Mouse (Mus musculus) MEL (cell line): ENCODE measurements around the gene Arhgdia. TPM values are rescaled to one million over a fixed set of nuclear protein-coding genes. Genes with fewer than 3 reads are reported as not detected.
A peak's percentile ranks its signal among the peaks of the same experiment; 100 is the strongest.

Experiments used
- DNase-seq: peaks from one replicate; pipeline ENCODE4 v3.0.0; 2011; ENCODE audit warnings: low read depth, low spot score
- H3K27ac ChIP-seq: 2 replicates; pipeline ENCODE4 v1.5.1; 2012; ENCODE audit warnings: low read depth, mild to moderate bottlenecking, control low read depth, low read length, moderate library complexity; ENCODE audit not compliant: control insufficient read depth
- H3K27me3 ChIP-seq, 2 experiments: fragments of 150-350 bp in 1 of 2; sonication (generic) in 1 of 2; 2 replicates each; pipeline ENCODE4 v1.6.1; 2012; ENCODE audit warnings: low read length in 2 of 2, mild to moderate bottlenecking in 2 of 2, improper control_type of control experiment in 1 of 2, moderate library complexity in 1 of 2; ENCODE audit not compliant: insufficient read depth in 2 of 2, control insufficient read depth in 1 of 2
- H3K36me3 ChIP-seq, 2 experiments: 2 replicates each; pipeline ENCODE4 v1.6.1; 2012 to 2014; ENCODE audit warnings: low read length in 2 of 2, improper control_type of control experiment in 1 of 2, inconsistent platforms in 1 of 2, mild to moderate bottlenecking in 1 of 2; ENCODE audit not compliant: insufficient read depth in 2 of 2, control insufficient read depth in 1 of 2
- H3K4me1 ChIP-seq, 2 experiments: fragments of 150-350 bp in 1 of 2; sonication (generic) in 1 of 2; 2 replicates each; pipeline ENCODE4 v1.6.1; 2012; ENCODE audit warnings: low read length in 2 of 2, improper control_type of control experiment in 1 of 2, mild to moderate bottlenecking in 1 of 2; ENCODE audit not compliant: insufficient read depth in 2 of 2, control insufficient read depth in 1 of 2
- H3K4me3 ChIP-seq, 2 experiments: fragments of 150-350 bp in 1 of 2; sonication (generic) in 1 of 2; 2 replicates each; pipeline ENCODE4 v1.5.1; 2012; ENCODE audit warnings: low read depth in 2 of 2, low read length in 2 of 2, mild to moderate bottlenecking in 2 of 2, moderate library complexity in 2 of 2, control low read depth in 1 of 2, improper control_type of control experiment in 1 of 2; ENCODE audit not compliant: control insufficient read depth in 1 of 2, insufficient read depth in 1 of 2
- H3K79me2 ChIP-seq: 2 replicates; pipeline ENCODE4 v1.6.1; 2012; ENCODE audit warnings: mild to moderate bottlenecking, low read length, moderate library complexity; ENCODE audit not compliant: control insufficient read depth, poor library complexity, insufficient read depth
- H3K9ac ChIP-seq: 2 replicates; pipeline ENCODE4 v1.6.1; 2012; ENCODE audit warnings: low read depth, mild to moderate bottlenecking, control low read depth, low read length, moderate library complexity; ENCODE audit not compliant: control insufficient read depth, poor library complexity, severe bottlenecking
- H3K9me3 ChIP-seq: fragments of 150-350 bp; sonication (generic); replicated peaks from 2 replicates; pipeline ENCODE4 v1.6.1; 2012; ENCODE audit warnings: mild to moderate bottlenecking, low read length, improper control_type of control experiment, moderate library complexity; ENCODE audit not compliant: insufficient read depth
- BHLHE40 ChIP-seq: IDR thresholded peaks from 2 replicates; pipeline ENCODE4 v1.6.1; 2012; ENCODE audit warnings: low read depth, mild to moderate bottlenecking, inconsistent platforms, low read length, improper control_type of control experiment, borderline replicate concordance
- CHD1 ChIP-seq: IDR thresholded peaks from 2 replicates; pipeline ENCODE4 v1.6.1; 2012; ENCODE audit warnings: low read depth, mild to moderate bottlenecking, inconsistent platforms, low read length, improper control_type of control experiment
- ELF1 ChIP-seq: IDR thresholded peaks from 2 replicates; pipeline ENCODE4 v1.6.1; 2014; ENCODE audit warnings: low read depth, mild to moderate bottlenecking, inconsistent platforms, low read length, improper control_type of control experiment, moderate library complexity
- GABPA ChIP-seq: IDR thresholded peaks from 2 replicates; pipeline ENCODE4 v1.6.1; 2012; ENCODE audit warnings: low read depth, mild to moderate bottlenecking, inconsistent platforms, low read length, improper control_type of control experiment, moderate library complexity
- JUND ChIP-seq: IDR thresholded peaks from 2 replicates; pipeline ENCODE4 v1.6.1; 2011; ENCODE audit warnings: low read depth, mild to moderate bottlenecking, improper control_type of control experiment, low read length
- MYB ChIP-seq: IDR thresholded peaks from 2 replicates; pipeline ENCODE4 v1.6.1; 2011; ENCODE audit warnings: mild to moderate bottlenecking, low read depth, low read length, improper control_type of control experiment
- NRF1 ChIP-seq: IDR thresholded peaks from 2 replicates; pipeline ENCODE4 v1.6.1; 2014; ENCODE audit warnings: low read depth, mild to moderate bottlenecking, inconsistent platforms, low read length, improper control_type of control experiment, moderate library complexity; ENCODE audit not compliant: poor library complexity, insufficient read depth, severe bottlenecking
- POLR2AphosphoS2 ChIP-seq: IDR thresholded peaks from 2 replicates; pipeline ENCODE4 v1.6.1; 2011; ENCODE audit warnings: low read length, improper control_type of control experiment
- RAD21 ChIP-seq: IDR thresholded peaks from 2 replicates; pipeline ENCODE4 v1.6.1; 2011; ENCODE audit warnings: mild to moderate bottlenecking, low read depth, low read length, improper control_type of control experiment
- RCOR1 ChIP-seq: IDR thresholded peaks from 2 replicates; pipeline ENCODE4 v1.6.1; 2012; ENCODE audit warnings: low read depth, mild to moderate bottlenecking, inconsistent platforms, low read length, improper control_type of control experiment
- SMC3 ChIP-seq: IDR thresholded peaks from 2 replicates; pipeline ENCODE4 v1.6.1; 2011; ENCODE audit warnings: low read depth, low read length, improper control_type of control experiment
- TBP ChIP-seq: IDR thresholded peaks from 2 replicates; pipeline ENCODE4 v1.8.0; 2011; ENCODE audit warnings: low read depth, low read length, improper control_type of control experiment
- USF1 ChIP-seq: IDR thresholded peaks from 2 replicates; pipeline ENCODE4 v1.6.1; 2014; ENCODE audit warnings: low read depth, mild to moderate bottlenecking, inconsistent platforms, low read length, improper control_type of control experiment, moderate library complexity
- ZKSCAN1 ChIP-seq: IDR thresholded peaks from 2 replicates; pipeline ENCODE4 v1.6.1; 2012; ENCODE audit warnings: low read depth, mild to moderate bottlenecking, inconsistent platforms, low read length, improper control_type of control experiment, moderate library complexity
- ZNF384 ChIP-seq: IDR thresholded peaks from 2 replicates; pipeline ENCODE4 v1.6.1; 2012; ENCODE audit warnings: low read depth, mild to moderate bottlenecking, inconsistent platforms, low read length, improper control_type of control experiment
- polyA plus RNA-seq, 2 experiments: library from polyadenylated mRNA; stranded (reverse) in 1 of 2; unstranded in 1 of 2; fragments of >175 nt in 1 of 2; fragments of >200 nt in 1 of 2; gene quantifications; 2 replicates each; pipeline versions ENCODE4 v1.2.1 to v1.2.4; 2012; ENCODE audit warnings: low replicate concordance in 2 of 2, low read depth in 1 of 2; ENCODE audit not compliant: insufficient read length in 2 of 2, insufficient read depth in 1 of 2, missing spikeins in 1 of 2
- total RNA-seq: library from RNA; depleted of rRNA; stranded (reverse); fragments of 300-350 nt; gene quantifications from 2 replicates; pipeline ENCODE4 v1.2.3, GENCODE M21; 2012

Arhgdia gene
- total and polyA plus RNA-seq, 3 experiments = 364 to 821 (median 601) TPM

DNA sequence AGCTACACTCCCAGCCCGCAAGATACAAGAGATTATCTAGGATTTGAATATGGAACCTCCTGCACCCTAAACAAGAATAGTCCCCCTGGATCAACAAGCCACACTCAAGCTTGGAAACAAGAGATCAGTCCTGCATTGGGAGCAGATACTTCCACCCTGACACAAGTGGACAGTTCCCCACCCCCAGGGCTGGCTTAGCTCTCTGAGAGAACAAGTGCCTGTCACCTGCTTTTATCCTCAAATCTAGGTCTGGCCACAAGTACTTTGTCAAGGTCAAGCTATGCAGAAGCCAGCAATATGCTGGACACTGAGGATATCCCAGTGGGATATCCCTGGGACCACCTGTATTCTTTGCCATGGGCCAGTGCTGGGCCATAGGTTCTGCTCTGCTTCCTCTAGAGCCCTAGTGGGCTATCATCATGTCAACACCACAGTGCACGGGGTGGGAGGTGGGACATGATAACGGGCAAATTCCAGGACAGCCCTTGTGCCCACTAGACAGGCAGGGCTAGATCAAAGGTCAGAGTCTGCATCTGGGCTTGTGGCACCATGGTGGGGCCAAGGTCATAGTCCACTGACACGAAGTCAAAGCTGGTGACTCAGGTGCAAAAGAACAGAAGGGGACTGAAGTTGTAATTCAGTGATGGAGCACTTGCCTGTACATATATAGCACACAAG lies 35.3 kb upstream of the Arhgdia start:
- H3K27me3 ChIP-seq = no peaks in the 10 kb centered on the region
- H3K27ac ChIP-seq = peak overlapping the region; percentile 57
- TF ChIP-seq CHD1 (0 out of 2 replicates have a peak, but pooled peaks have one; percentile 19), ZNF384 (no peak)
- H3K36me3 ChIP-seq = peaks cover 4 to 8% of the 10 kb centered on the region in 2 experiments
- H3K4me3 ChIP-seq = peak overlapping the region; percentile 88 to 93
- H3K4me1 ChIP-seq = peaks cover 0 to 10% of the 10 kb centered on the region in 2 experiments; a peak in 3 of 4 replicates
- H3K79me2 ChIP-seq = peaks cover 23% of the 10 kb centered on the region
- DNase-seq = peak; percentile 32
- peak overlapping the region; percentile 90 for H3K9ac ChIP-seq
- no peaks in the 10 kb centered on the region for H3K9me3 ChIP-seq

DNA sequence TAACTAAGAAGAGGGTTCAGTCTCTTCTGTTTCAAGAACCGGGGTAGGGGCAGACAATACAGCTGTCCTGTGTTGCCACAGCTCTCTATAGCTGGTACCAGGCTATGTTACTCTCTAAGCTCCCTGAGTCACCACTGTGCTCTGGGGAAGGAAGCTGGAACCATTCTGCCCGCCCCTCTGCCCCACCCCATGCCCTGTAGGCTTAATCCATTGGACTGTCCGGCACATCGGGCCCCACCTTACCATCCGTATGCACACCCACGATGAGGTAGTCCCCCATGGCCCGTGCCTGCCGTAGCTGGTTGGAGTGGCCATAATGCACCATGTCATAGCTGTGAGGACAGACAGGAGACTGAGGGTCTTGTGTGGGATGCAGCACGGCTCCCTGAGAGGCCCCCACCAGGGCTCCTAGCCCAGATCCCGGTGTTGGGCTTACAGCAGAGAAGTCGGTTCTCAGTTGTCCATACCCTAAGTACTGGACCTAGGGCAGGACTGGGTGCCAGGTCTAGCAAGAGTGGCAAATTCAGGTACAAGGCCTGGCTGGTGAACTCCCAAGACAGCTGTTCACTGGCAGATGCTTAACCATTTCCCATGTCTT lies 34.3 kb upstream of the Arhgdia start:
- H3K4me3 ChIP-seq = no peak overlapping the region
- H3K36me3 ChIP-seq = peaks cover 4 to 8% of the 10 kb centered on the region in 2 experiments
- peaks cover 23% of the 10 kb centered on the region for H3K79me2 ChIP-seq
- no peak overlapping the region for H3K27ac ChIP-seq
- H3K9ac ChIP-seq = no peak overlapping the region
- no peak for TF ChIP-seq USF1
- no peak for TF ChIP-seq NRF1
- TF ChIP-seq MYB = no peak
- TF ChIP-seq RCOR1 = no peak
- no peak for TF ChIP-seq JUND
- no peak for TF ChIP-seq POLR2AphosphoS2
- no peak for TF ChIP-seq TBP
- DNase-seq = no peak
- H3K4me1 ChIP-seq = peaks cover 0 to 10% of the 10 kb centered on the region in 2 experiments; a peak in 3 of 4 replicates
- no peaks in the 10 kb centered on the region for H3K27me3 ChIP-seq
- H3K9me3 ChIP-seq = no peaks in the 10 kb centered on the region

DNA sequence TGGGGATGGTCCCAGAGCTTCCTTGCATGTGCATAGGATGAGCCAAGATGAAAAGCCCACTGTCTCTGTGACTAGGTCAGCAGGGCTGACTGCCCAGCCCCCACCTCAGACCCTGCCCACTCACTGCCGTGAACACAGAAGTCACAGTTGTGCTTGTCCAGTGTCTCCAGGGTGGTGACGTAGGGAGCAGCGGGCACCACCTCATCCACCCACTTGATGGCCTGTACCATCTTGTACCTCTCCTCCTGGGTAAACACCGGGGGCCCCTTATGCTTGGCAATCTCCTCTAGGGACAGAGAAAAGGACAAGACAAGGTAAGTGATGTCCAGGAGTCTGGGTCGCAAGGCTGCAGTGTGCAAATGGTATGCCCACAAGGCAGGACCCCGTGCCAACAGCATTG lies 33.7 kb upstream of the Arhgdia start:
- peaks cover 0 to 10% of the 10 kb centered on the region in 2 experiments; a peak in 3 of 4 replicates for H3K4me1 ChIP-seq
- no peak for DNase-seq
- no peaks in the 10 kb centered on the region for H3K9me3 ChIP-seq
- peaks cover 23% of the 10 kb centered on the region for H3K79me2 ChIP-seq
- H3K27me3 ChIP-seq = no peaks in the 10 kb centered on the region
- no peak overlapping the region for H3K9ac ChIP-seq
- no peak for TF ChIP-seq ZKSCAN1
- TF ChIP-seq BHLHE40 = no peak
- TF ChIP-seq NRF1 = no peak
- TF ChIP-seq TBP = no peak
- TF ChIP-seq ELF1 = no peak
- TF ChIP-seq RAD21 = no peak
- TF ChIP-seq GABPA = no peak
- TF ChIP-seq SMC3 = no peak
- H3K36me3 ChIP-seq = peaks cover 4 to 8% of the 10 kb centered on the region in 2 experiments
- no peak overlapping the region for H3K27ac ChIP-seq
- H3K4me3 ChIP-seq = no peak overlapping the region
